Mouse (Mus musculus) liver, adult 2 months (tissue): ENCODE measurements at regions not wholly inside any gene's neighbourhood (a gene's known extent, or its start where the extent isn't known, plus 50 kb on each side); places are given as distances from the start of the nearest gene placed in this dataset.
"Not testable (repeated sequence)": the region's sequence is repeated elsewhere in the genome, so short reads cannot be mapped to it uniquely, and the experiment has no call there.

Source experiments
- DNase-seq: peaks from one replicate; pipeline ENCODE4 v3.0.0-alpha.2; 2011; ENCODE audit warnings: low read depth, low spot score; ENCODE audit errors: extremely low read depth
- H3K27ac ChIP-seq: fragments of 200-500 bp; replicated peaks from 2 replicates; pipeline ENCODE4 v1.5.1; 2012; ENCODE audit warnings: low read depth, mild to moderate bottlenecking, control low read depth, inconsistent platforms, low read length; ENCODE audit not compliant: insufficient read depth
- H3K27me3 ChIP-seq: fragments of 200-500 bp; 2 replicates; pipeline ENCODE4 v1.6.1; 2012; ENCODE audit warnings: mild to moderate bottlenecking, moderate library complexity, low read length, inconsistent platforms; ENCODE audit not compliant: control insufficient read depth, insufficient read depth
- H3K36me3 ChIP-seq: fragments of 200-500 bp; 2 replicates; pipeline ENCODE4 v1.6.1; 2012; ENCODE audit warnings: low read length, inconsistent platforms; ENCODE audit not compliant: control insufficient read depth, insufficient read depth
- H3K4me1 ChIP-seq: fragments of 200-500 bp; 2 replicates; pipeline ENCODE4 v1.6.1; 2011; ENCODE audit warnings: low read length; ENCODE audit not compliant: control insufficient read depth, insufficient read depth
- H3K4me3 ChIP-seq: fragments of 200-500 bp; 2 replicates; pipeline ENCODE4 v1.5.1; 2011; ENCODE audit warnings: low read depth, mild to moderate bottlenecking, control low read depth, low read length, moderate library complexity; ENCODE audit not compliant: insufficient read depth
- H3K79me2 ChIP-seq: fragments of 200-500 bp; 2 replicates; pipeline ENCODE4 v1.6.1; 2012; ENCODE audit warnings: inconsistent platforms, mild to moderate bottlenecking, low read length, moderate library complexity; ENCODE audit not compliant: control insufficient read depth, insufficient read depth
- H3K9ac ChIP-seq: fragments of 200-500 bp; 2 replicates; pipeline ENCODE4 v1.6.1; 2012; ENCODE audit warnings: low read depth, mild to moderate bottlenecking, control low read depth, inconsistent platforms, low read length
- CTCF ChIP-seq: fragments of 200-500 bp; IDR thresholded peaks from 2 replicates; pipeline ENCODE4 v1.5.1; 2011; ENCODE audit warnings: low read depth, low read length, control low read depth
- POLR2A ChIP-seq: fragments of 200-500 bp; IDR thresholded peaks from 2 replicates; pipeline ENCODE4 v1.6.1; 2011; ENCODE audit warnings: low read length, control low read depth; ENCODE audit not compliant: insufficient read depth; ENCODE audit errors: extremely low read depth
- WGBS: fragments of 180-500 bp; shearing (Covaris S2); methylation state at CpG from one replicate; pipeline ENCODE4 v1.1.7; 2018; 5-methylcytosine and 5-hydroxymethylcytosine counted together

DNA sequence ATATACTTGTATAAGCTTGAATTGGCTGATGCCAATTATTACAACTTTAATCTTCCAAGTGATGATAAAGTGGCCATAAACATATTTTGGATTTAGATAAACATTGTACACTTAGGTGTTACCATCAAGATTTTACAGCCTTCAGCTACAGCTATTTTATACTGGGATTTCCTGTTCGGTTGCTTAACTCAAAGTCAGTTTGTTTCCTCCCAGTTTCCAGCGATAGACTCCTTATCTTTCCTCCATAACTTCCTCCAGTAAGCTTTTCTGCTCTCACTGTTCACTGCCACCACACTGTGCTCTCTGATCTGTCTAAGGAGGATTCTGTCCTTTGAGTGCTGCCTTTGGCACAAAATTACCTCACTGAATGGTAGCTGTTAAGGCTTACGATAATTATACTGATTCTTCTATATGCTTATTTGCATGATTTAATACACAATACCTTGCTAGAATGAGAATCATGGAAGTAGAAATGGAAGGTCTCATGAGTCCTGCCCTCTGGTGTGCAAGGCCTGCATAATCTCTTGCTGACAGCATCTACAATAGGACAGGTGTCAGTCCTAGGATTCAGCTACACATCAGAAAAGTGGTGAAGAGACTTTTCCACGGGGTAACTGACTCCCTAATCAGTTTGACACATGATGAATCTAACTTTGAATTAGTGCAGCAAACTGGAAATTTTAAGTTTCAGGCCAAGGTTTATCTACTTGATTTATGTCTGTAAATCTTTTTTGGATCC, 503.0 kb downstream of the Dad1 start:
- no peaks in the 10 kb centered on the region for H3K36me3 ChIP-seq
- H3K27ac ChIP-seq, result no peak overlapping the region
- H3K79me2 ChIP-seq, result no peaks in the 10 kb centered on the region
- WGBS, result 57% methylated on average over 4 of the region's 4 CpGs
- H3K27me3 ChIP-seq, result no peaks in the 10 kb centered on the region
- no peak overlapping the region for H3K4me3 ChIP-seq
- no peaks in the 10 kb centered on the region for H3K4me1 ChIP-seq
- no peak overlapping the region for H3K9ac ChIP-seq
- TF ChIP-seq POLR2A, result no peak
- TF ChIP-seq CTCF, result no peak
- no peak for DNase-seq

DNA sequence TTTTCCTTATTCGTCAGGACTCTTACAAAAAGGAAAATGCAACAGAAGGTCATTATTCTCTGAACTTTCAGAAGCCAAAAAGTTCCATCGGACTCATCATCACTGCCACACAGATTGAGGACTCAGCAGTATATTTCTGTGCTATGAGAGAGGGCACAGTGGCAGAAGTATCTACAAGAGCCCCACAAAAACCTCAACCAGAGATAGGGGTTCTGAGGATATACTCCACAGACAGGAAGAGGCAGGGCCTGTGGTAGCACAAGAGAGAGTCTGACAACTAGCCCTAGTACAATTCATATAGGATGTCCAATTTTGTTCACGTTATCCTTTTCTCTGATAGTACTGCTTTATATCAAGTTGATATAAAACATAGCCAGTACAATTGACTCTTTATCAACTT, 510.4 kb downstream of the Dad1 start:
- H3K27me3 ChIP-seq, H3K79me2 ChIP-seq, H3K4me3 ChIP-seq, H3K36me3 ChIP-seq, H3K9ac ChIP-seq, DNase-seq, H3K27ac ChIP-seq, H3K4me1 ChIP-seq: not testable (repeated sequence)
- WGBS, result 78% methylated on average over 3 of the region's 3 CpGs

GRCm38 (mm10) chr14:53742864-53743263, 511.0 kb downstream of the Dad1 start:
- H3K9ac ChIP-seq, H3K79me2 ChIP-seq, H3K4me3 ChIP-seq, H3K27ac ChIP-seq, DNase-seq, H3K4me1 ChIP-seq, H3K36me3 ChIP-seq, H3K27me3 ChIP-seq: not testable (repeated sequence)
- WGBS, result 78% methylated on average over 2 of the region's 2 CpGs

GRCm38 (mm10) chr14:53741246-53741645, 512.7 kb downstream of the Dad1 start:
- H3K4me3 ChIP-seq, H3K4me1 ChIP-seq, H3K9ac ChIP-seq, H3K36me3 ChIP-seq, DNase-seq, H3K27me3 ChIP-seq, H3K27ac ChIP-seq, H3K79me2 ChIP-seq: not testable (repeated sequence)
- 19% methylated on average over 4 of the region's 4 CpGs for WGBS

- not testable (repeated sequence) for H3K27ac ChIP-seq, H3K4me3 ChIP-seq, H3K9ac ChIP-seq, DNase-seq, H3K27me3 ChIP-seq, H3K36me3 ChIP-seq, H3K4me1 ChIP-seq, H3K79me2 ChIP-seq
- peak; percentile 24; the same call in 1 of the 2 replicates for TF ChIP-seq CTCF
- WGBS, result 30% methylated on average over 4 of the region's 4 CpGs
Observed at GRCm38 (mm10) chr14:53737962-53738361, 515.9 kb downstream of the Dad1 start.

- H3K9ac ChIP-seq, H3K36me3 ChIP-seq, DNase-seq, H3K79me2 ChIP-seq, H3K27ac ChIP-seq, H3K4me1 ChIP-seq, H3K4me3 ChIP-seq, H3K27me3 ChIP-seq: not testable (repeated sequence)
- 67% methylated on average over 4 of the region's 4 CpGs for WGBS
Observed at GRCm38 (mm10) chr14:53736274-53736673, 517.6 kb downstream of the Dad1 start.

GRCm38 (mm10) chr14:53731600-53731999, 522.3 kb downstream of the Dad1 start:
- H3K79me2 ChIP-seq, H3K4me3 ChIP-seq, H3K9ac ChIP-seq, H3K4me1 ChIP-seq, DNase-seq, H3K36me3 ChIP-seq, H3K27ac ChIP-seq, H3K27me3 ChIP-seq: not testable (repeated sequence)
- WGBS, result no CpG with 5 or more reads among the region's 4 CpGs

- 40% methylated on average over 1 of the region's 7 CpGs for WGBS
Observed at GRCm38 (mm10) chr14:53729877-53730276, 524.0 kb downstream of the Dad1 start.

DNA sequence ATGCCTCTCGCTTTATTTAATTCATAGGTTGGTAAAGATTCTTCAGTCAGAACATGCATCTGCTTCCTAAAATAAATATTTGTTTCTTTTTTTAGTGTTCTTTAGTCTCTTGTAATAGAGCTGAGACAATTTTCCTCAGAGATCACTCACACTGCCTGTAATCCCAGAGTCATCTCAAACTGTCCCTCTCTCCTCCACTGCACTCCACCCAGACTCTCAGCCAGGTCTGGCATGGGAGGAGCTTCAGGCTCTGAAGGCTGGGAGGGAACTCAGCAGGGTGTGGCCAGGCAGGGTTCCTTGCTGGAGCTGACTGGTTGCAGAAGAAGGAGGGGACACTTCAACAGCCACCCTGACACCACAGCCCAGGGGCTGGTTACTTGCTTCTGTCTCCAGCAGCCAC, 524.8 kb downstream of the Dad1 start:
- H3K4me3 ChIP-seq, DNase-seq, H3K4me1 ChIP-seq, H3K27ac ChIP-seq, H3K27me3 ChIP-seq, H3K79me2 ChIP-seq, H3K36me3 ChIP-seq, H3K9ac ChIP-seq: not testable (repeated sequence)
- no CpG with 5 or more reads among the region's 1 CpGs for WGBS

More at GRCm38 (mm10) chr14:53729877-53730276, 524.0 kb downstream of the Dad1 start:
- H3K79me2 ChIP-seq, H3K27ac ChIP-seq, H3K9ac ChIP-seq, DNase-seq, H3K4me3 ChIP-seq, H3K4me1 ChIP-seq, H3K36me3 ChIP-seq, H3K27me3 ChIP-seq: not testable (repeated sequence)
